Mouse (Mus musculus) B cell, adult 2 months (primary cell): ENCODE measurements at regions not wholly inside any gene's neighbourhood (a gene's known extent, or its start where the extent isn't known, plus 50 kb on each side); places are given as distances from the start of the nearest gene placed in this dataset.
"Not testable (repeated sequence)": the region's sequence is repeated elsewhere in the genome, so short reads cannot be mapped to it uniquely, and the experiment has no call there.

ENCODE experiments used
- DNase-seq, 2 experiments: peaks; one replicate each; pipeline ENCODE4 v3.0.0; 2022

- DNase-seq, result no peak
Observed at GRCm38 (mm10) chr2:84042793-84043192, 52.4 kb downstream of the Gm13691 start.

GRCm38 (mm10) chr2:84048398-84049140 is 58.2 kb downstream of the Gm13691 start:
- no peak for DNase-seq

GRCm38 (mm10) chr2:84051883-84052331 is 61.6 kb downstream of the Gm13691 start:
- DNase-seq, result no peak

GRCm38 (mm10) chr2:84059246-84059645 is 68.9 kb downstream of the Gm13691 start:
- peak; percentile 13 to 41 for DNase-seq

GRCm38 (mm10) chr2:84061221-84061620 is 70.9 kb downstream of the Gm13691 start:
- DNase-seq, result no peak

- DNase-seq, result no peak
Observed at GRCm38 (mm10) chr2:84064371-84064770, 74.0 kb downstream of the Gm13691 start.

- no peak for DNase-seq
Observed at GRCm38 (mm10) chr2:84065061-84065460, 74.7 kb downstream of the Gm13691 start.

- DNase-seq, result no peak
Observed at GRCm38 (mm10) chr2:84065749-84066148, 75.4 kb downstream of the Gm13691 start.

GRCm38 (mm10) chr2:84066151-84066693 is 75.9 kb downstream of the Gm13691 start:
- DNase-seq, result no peak

GRCm38 (mm10) chr2:84066785-84067526 is 76.6 kb downstream of the Gm13691 start:
- no peak for DNase-seq

- DNase-seq, result no peak
Observed at GRCm38 (mm10) chr2:84068617-84069016, 78.3 kb downstream of the Gm13691 start.

- DNase-seq, result not testable (repeated sequence)
Observed at GRCm38 (mm10) chr2:84069411-84069810, 79.1 kb downstream of the Gm13691 start.

- no peak for DNase-seq
Observed at GRCm38 (mm10) chr2:84072881-84073583, 82.7 kb downstream of the Gm13691 start.

- no peak for DNase-seq
Observed at GRCm38 (mm10) chr2:84075944-84076343, 85.6 kb downstream of the Gm13691 start.

GRCm38 (mm10) chr2:84079284-84079683 is 88.9 kb downstream of the Gm13691 start:
- no peak for DNase-seq

GRCm38 (mm10) chr2:84080228-84080627 is 89.9 kb downstream of the Gm13691 start:
- DNase-seq, result no peak

GRCm38 (mm10) chr2:84094751-84095150 is 104.4 kb downstream of the Gm13691 start:
- DNase-seq, result no peak

- no peak for DNase-seq
Observed at GRCm38 (mm10) chr2:84098746-84099145, 108.4 kb downstream of the Gm13691 start.

GRCm38 (mm10) chr2:84113562-84113961 is 123.2 kb downstream of the Gm13691 start:
- DNase-seq, result no peak

GRCm38 (mm10) chr2:84119839-84120238 is 129.5 kb downstream of the Gm13691 start:
- DNase-seq, result no peak

GRCm38 (mm10) chr2:84127586-84127985 is 137.2 kb downstream of the Gm13691 start:
- DNase-seq, result no peak

GRCm38 (mm10) chr2:84161742-84162141 is 171.4 kb downstream of the Gm13691 start:
- no peak for DNase-seq

- no peak for DNase-seq
Observed at GRCm38 (mm10) chr2:84173450-84173849, 183.1 kb downstream of the Gm13691 start.
